ENCODE assay signal across 24 mouse cellular contexts in the genomic region with DNA sequence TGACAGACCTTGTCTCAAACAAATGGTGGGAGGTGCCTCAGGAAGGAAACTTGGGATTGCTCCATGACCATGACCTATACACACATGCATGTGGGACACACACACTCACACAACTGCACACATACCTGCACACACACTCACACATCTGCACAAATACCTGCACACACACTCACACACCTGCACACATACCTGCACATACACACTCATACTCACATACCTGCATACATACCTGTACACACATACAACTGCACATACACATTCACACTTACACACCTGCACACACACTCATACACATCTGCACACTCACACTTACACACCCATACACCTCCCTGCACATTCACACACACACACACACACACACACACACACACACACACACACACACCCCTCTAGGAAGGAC.
"Had no signal": no experiment of that assay in that cellular context is flagged by ENCODE, and none has a peak within 500 bp of the region (broad histone marks: within the 10 kb centered on the region; RNA-seq: fewer than 3 reads in every experiment).

No protein-coding gene starts in this region.

- H3K27ac ChIP-seq: intestine, embryonic 15.5 days; kidney, embryonic 15.5 days; layer of hippocampus, adult 2 months; limb, embryonic 10.5 days; limb, embryonic 13.5 days; liver, embryonic 12.5 days; liver, embryonic 15.5 days; lung, embryonic 15.5 days; neural tube, embryonic 13.5 days; stomach, postnatal 0 days had no signal

- H3K27me3 ChIP-seq: intestine, embryonic 15.5 days; kidney, embryonic 15.5 days; limb, embryonic 13.5 days; liver, embryonic 12.5 days; liver, embryonic 15.5 days; lung, embryonic 15.5 days had no signal

- ATAC-seq: intestine, embryonic 15.5 days; liver, embryonic 12.5 days had no signal

- H3K9me3 ChIP-seq: intestine, embryonic 15.5 days; kidney, embryonic 15.5 days; limb, embryonic 10.5 days; limb, embryonic 13.5 days; liver, embryonic 12.5 days; liver, embryonic 15.5 days; lung, embryonic 15.5 days; neural tube, embryonic 13.5 days had no signal

- H3K36me3 ChIP-seq: intestine, embryonic 15.5 days; kidney, embryonic 15.5 days; limb, embryonic 10.5 days; limb, embryonic 13.5 days; liver, embryonic 12.5 days; liver, embryonic 15.5 days; lung, embryonic 15.5 days; neural tube, embryonic 13.5 days had no signal

- H3K9ac ChIP-seq: intestine, embryonic 15.5 days; kidney, embryonic 15.5 days; limb, embryonic 13.5 days; liver, embryonic 12.5 days; liver, embryonic 15.5 days; lung, embryonic 15.5 days; neural tube, embryonic 13.5 days had no signal

- H3K4me3 ChIP-seq: intestine, embryonic 15.5 days; kidney, embryonic 15.5 days; layer of hippocampus, adult 2 months; limb, embryonic 10.5 days; limb, embryonic 13.5 days; liver, embryonic 12.5 days; liver, embryonic 15.5 days; lung, embryonic 15.5 days; neural tube, embryonic 13.5 days had no signal

- DNase-seq: kidney, adult 11 months; kidney, adult 8-10 months; kidney, postnatal 25 days; layer of hippocampus, adult 9-11 months; liver; lung, adult 18-20 months; lung, postnatal 10 days; lung, postnatal 36 days; right cerebral cortex, adult 18-20 months; right cerebral cortex, postnatal 14 days; right cerebral cortex, postnatal 4 days; thymus, adult 2 months; thymus, postnatal 14 days; thymus, postnatal 4 days had no signal

- H3K4me2 ChIP-seq: intestine, embryonic 15.5 days; kidney, embryonic 15.5 days; limb, embryonic 13.5 days; liver, embryonic 12.5 days; liver, embryonic 15.5 days; lung, embryonic 15.5 days; neural tube, embryonic 13.5 days had no signal

- H3K4me1 ChIP-seq: intestine, embryonic 15.5 days; limb, embryonic 10.5 days; limb, embryonic 13.5 days; liver, embryonic 12.5 days; liver, embryonic 15.5 days; lung, embryonic 15.5 days; neural tube, embryonic 13.5 days had no signal
